Mouse (Mus musculus) hindbrain, embryonic 11.5 days (tissue): ENCODE results near the gene Apol8. TPM values are rescaled to one million over a fixed set of nuclear protein-coding genes. Genes with fewer than 3 reads are reported as not detected.
A peak's percentile ranks its signal among the peaks of the same experiment; 100 is the strongest.
"Not testable (repeated sequence)": the region's sequence is repeated elsewhere in the genome, so short reads cannot be mapped to it uniquely, and the experiment has no call there.

ENCODE experiments used
- ATAC-seq: fragments of 200-750 bp; cut with Nextera tagmentation; 2 replicates; pipeline ENCODE4 v1.8.0; 2017; ENCODE audit warnings: mild to moderate bottlenecking, moderate TSS enrichment, moderate library complexity; ENCODE audit not compliant: low FRiP score
- DNase-seq: peaks from one replicate; pipeline ENCODE4 v3.0.0-alpha.2; 2015; ENCODE audit warnings: low spot score
- H3K27ac ChIP-seq: fragments of 300-500 bp; sonication (generic); 2 replicates; pipeline ENCODE4 v1.5.1; 2014; ENCODE audit warnings: mild to moderate bottlenecking, low read depth, low read length
- H3K27me3 ChIP-seq: fragments of 300-500 bp; sonication (generic); 2 replicates; pipeline ENCODE4 v1.6.1; 2014; ENCODE audit warnings: mild to moderate bottlenecking, low read length, moderate library complexity, mixed read lengths; ENCODE audit not compliant: control insufficient read depth, insufficient read depth
- H3K36me3 ChIP-seq: fragments of 300-500 bp; sonication (generic); 2 replicates; pipeline ENCODE4 v1.6.1; 2014; ENCODE audit warnings: mild to moderate bottlenecking, low read length, moderate library complexity, mixed read lengths; ENCODE audit not compliant: control insufficient read depth, insufficient read depth
- H3K4me1 ChIP-seq: fragments of 300-500 bp; sonication (generic); replicated peaks from 2 replicates; pipeline ENCODE4 v1.6.1; 2014; ENCODE audit warnings: low read length, mixed read lengths; ENCODE audit not compliant: control insufficient read depth, insufficient read depth
- H3K4me2 ChIP-seq: fragments of 300-500 bp; sonication (generic); replicated peaks from 2 replicates; pipeline ENCODE4 v1.6.1; 2014; ENCODE audit warnings: mild to moderate bottlenecking, low read depth, low read length
- H3K4me3 ChIP-seq: fragments of 300-500 bp; sonication (generic); 2 replicates; pipeline ENCODE4 v1.5.1; 2014; ENCODE audit warnings: low read depth, low read length
- H3K9ac ChIP-seq: fragments of 300-500 bp; sonication (generic); 2 replicates; pipeline ENCODE4 v1.6.1; 2014; ENCODE audit warnings: low read depth, low read length
- H3K9me3 ChIP-seq: fragments of 300-500 bp; sonication (generic); 2 replicates; pipeline ENCODE4 v1.6.1; 2016; ENCODE audit warnings: low read length; ENCODE audit not compliant: control insufficient read depth
- WGBS: fragments of 180-500 bp; shearing (Covaris S2); extraction: QIAGEN DNeasy Blood & Tissue Kit; methylation state at CpG from one replicate; pipeline ENCODE4 v1.1.7; 2014; 5-methylcytosine and 5-hydroxymethylcytosine counted together
- polyA plus RNA-seq: library from polyadenylated mRNA; unstranded; fragments of >200 nt; fragmentation: Nextera tagmentation; extraction: Ambion mirVana; gene quantifications from 2 replicates; pipeline ENCODE4 v1.2.1, GENCODE M21; 2014

Gene Apol8
- polyA plus RNA-seq, 1 experiment from 2014 or later, result 0.06 TPM

- WGBS, result 76% methylated on average over 10 of the region's 10 CpGs
- H3K27me3 ChIP-seq, result not testable (repeated sequence)
Measured at GRCm38 (mm10) chr15:77732851-77733250, 24.0 kb downstream of the Apol8 start.

DNA sequence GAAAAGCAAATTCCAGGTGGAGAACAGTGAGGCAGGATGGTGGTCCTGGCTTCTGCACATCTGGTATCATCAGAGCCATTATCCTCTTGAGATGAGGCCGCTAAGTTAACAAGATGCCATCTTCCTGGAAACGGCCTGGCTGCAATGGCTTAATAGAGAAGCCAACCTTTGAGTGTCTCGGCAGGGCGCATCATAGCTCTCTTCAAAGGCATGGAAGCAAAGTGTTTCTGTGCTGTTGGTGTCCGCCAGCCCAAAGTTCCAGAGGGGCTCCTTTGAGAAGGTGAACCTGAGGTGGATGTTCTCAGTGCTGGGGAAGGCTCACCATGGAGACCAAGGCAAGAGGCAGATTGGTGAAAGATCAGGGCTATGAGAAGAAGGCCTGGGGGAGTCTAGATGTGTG lies 25.2 kb downstream of the Apol8 start:
- no peaks in the 10 kb centered on the region for H3K9me3 ChIP-seq
- no peak overlapping the region for H3K27ac ChIP-seq
- H3K4me3 ChIP-seq, result no peak overlapping the region
- no peak for ATAC-seq
- H3K9ac ChIP-seq, result no peak overlapping the region
- no peak overlapping the region for H3K4me2 ChIP-seq
- DNase-seq, result no peak
- H3K4me1 ChIP-seq, result no peaks in the 10 kb centered on the region
- H3K36me3 ChIP-seq, result no peaks in the 10 kb centered on the region
- WGBS, result 94% methylated on average over 5 of the region's 5 CpGs
- H3K27me3 ChIP-seq, result no peaks in the 10 kb centered on the region

More at GRCm38 (mm10) chr15:77732851-77733250, 24.0 kb downstream of the Apol8 start:
- H3K27ac ChIP-seq, H3K9me3 ChIP-seq, H3K4me1 ChIP-seq, ATAC-seq, H3K36me3 ChIP-seq, H3K4me2 ChIP-seq, H3K9ac ChIP-seq, H3K4me3 ChIP-seq, DNase-seq: not testable (repeated sequence)

GRCm38 (mm10) chr15:77728739-77729138 lies 28.1 kb downstream of the Apol8 start, which contains the start of gene Apol9b:
Gene Apol9b (plus strand): TSS chr15:77729039.
- not testable (repeated sequence) for DNase-seq, H3K4me2 ChIP-seq, H3K4me3 ChIP-seq, H3K4me1 ChIP-seq, H3K27ac ChIP-seq, H3K9me3 ChIP-seq, ATAC-seq, H3K27me3 ChIP-seq, H3K36me3 ChIP-seq, H3K9ac ChIP-seq
- whole genome bisulfite sequencing, result no CpG with 5 or more reads among the region's 4 CpGs

DNA sequence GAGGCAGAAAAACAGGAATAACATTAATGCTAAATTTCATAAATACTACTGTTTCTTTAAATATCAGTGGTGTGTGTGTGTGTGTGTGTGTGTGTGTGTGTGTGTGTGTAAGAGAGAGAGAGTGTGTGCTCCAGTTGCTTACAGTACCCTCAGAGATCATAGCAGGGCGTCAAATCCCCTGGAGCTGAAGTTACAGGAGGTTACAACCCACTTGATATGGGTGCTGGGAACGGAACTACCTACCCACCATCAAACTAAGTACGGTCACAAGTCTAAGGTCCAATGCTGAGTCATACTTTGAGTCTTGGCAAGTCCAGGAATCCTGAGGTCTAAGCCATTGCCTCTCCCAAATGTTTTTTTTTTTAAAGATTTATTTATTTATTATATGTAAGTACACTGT lies 29.1 kb downstream of the Apol8 start:
- not testable (repeated sequence) for H3K27ac ChIP-seq, H3K9me3 ChIP-seq, ATAC-seq

GRCm38 (mm10) chr15:77727139-77727538 lies 29.7 kb downstream of the Apol8 start:
- H3K4me3 ChIP-seq, H3K36me3 ChIP-seq, H3K4me1 ChIP-seq, H3K4me2 ChIP-seq, ATAC-seq, H3K27me3 ChIP-seq, H3K9ac ChIP-seq, H3K27ac ChIP-seq, H3K9me3 ChIP-seq: not testable (repeated sequence)
- peak; percentile 21 for DNase-seq
- 40% methylated on average over 2 of the region's 3 CpGs for WGBS

More for the DNA sequence above, 29.1 kb downstream of the Apol8 start:
- H3K9ac ChIP-seq, H3K36me3 ChIP-seq, DNase-seq, H3K4me1 ChIP-seq, H3K4me3 ChIP-seq, H3K27me3 ChIP-seq, H3K4me2 ChIP-seq: not testable (repeated sequence)
- 93% methylated on average over 3 of the region's 3 CpGs for WGBS

DNA sequence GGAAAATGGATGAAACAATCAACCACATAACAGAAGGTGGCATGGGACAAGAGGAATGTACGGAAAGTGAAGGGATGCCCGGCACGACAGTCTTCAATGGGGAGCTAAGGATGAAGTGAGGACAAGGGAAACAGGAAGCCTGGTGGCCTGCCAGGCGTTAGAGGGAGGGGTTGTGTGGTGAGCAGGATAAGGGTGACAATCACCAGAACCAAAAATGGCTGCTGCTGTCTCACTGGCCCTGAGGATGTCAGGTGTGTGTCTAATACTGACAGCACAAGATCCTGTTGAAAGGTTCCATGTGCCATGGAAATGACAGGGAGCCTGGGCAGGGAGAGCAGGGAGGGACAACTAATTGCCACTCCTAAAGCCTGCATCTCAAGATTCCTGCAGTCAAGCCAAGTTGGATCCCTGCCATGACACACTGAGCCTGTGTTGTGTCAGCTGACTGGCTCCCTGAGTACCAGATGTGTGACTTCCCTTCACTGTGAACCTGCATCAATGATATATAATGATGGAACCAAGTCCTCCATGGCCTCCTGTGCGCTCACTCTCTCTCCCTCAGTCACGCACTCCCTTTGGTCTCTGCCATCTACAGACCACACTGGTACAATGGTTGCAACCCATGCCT lies 31.3 kb downstream of the Apol8 start:
- H3K4me1 ChIP-seq, DNase-seq, H3K9me3 ChIP-seq, H3K4me3 ChIP-seq, H3K27me3 ChIP-seq, H3K4me2 ChIP-seq, H3K9ac ChIP-seq, H3K27ac ChIP-seq, ATAC-seq, H3K36me3 ChIP-seq: not testable (repeated sequence)
- 83% methylated on average over 6 of the region's 6 CpGs for WGBS

GRCm38 (mm10) chr15:77724208-77724911 lies 32.4 kb downstream of the Apol8 start:
- not testable (repeated sequence) for H3K27me3 ChIP-seq, H3K9ac ChIP-seq, H3K4me3 ChIP-seq, DNase-seq, H3K4me2 ChIP-seq, H3K36me3 ChIP-seq, ATAC-seq, H3K9me3 ChIP-seq, H3K4me1 ChIP-seq, H3K27ac ChIP-seq
- 31% methylated on average over 2 of the region's 10 CpGs for WGBS

GRCm38 (mm10) chr15:77721509-77721908 lies 35.3 kb downstream of the Apol8 start:
- H3K4me2 ChIP-seq, H3K4me1 ChIP-seq, H3K36me3 ChIP-seq, H3K4me3 ChIP-seq, H3K27ac ChIP-seq, H3K9me3 ChIP-seq, ATAC-seq, DNase-seq, H3K9ac ChIP-seq, H3K27me3 ChIP-seq: not testable (repeated sequence)
- no CpG with 5 or more reads among the region's 3 CpGs for WGBS

DNA sequence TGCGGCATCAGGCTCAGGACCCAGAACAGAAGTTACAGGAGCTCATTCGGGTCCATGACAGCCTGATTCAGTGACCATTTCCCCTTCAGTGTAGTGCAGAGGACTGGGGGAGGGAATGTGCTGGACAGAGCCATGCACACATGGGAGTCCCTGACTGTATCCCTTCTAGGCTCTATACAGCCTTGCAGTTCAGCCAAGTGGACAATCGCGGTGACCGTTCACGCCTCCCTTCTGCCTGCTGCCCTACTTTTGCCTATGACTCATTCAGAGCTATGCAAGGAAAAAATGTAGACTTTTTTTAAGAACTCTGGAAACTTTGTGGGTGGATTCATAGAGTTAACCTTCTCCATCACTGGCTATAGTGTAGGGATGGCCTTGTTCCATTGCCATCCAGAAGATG lies 38.6 kb downstream of the Apol8 start:
- H3K27ac ChIP-seq, H3K9ac ChIP-seq, H3K4me2 ChIP-seq, ATAC-seq, H3K27me3 ChIP-seq, DNase-seq, H3K4me3 ChIP-seq, H3K36me3 ChIP-seq, H3K9me3 ChIP-seq, H3K4me1 ChIP-seq: not testable (repeated sequence)
- WGBS, result 83% methylated on average over 2 of the region's 6 CpGs
